Mouse (Mus musculus) megakaryocyte, embryonic 14.5 days (primary cell): ENCODE results near the gene Abl1.

Experiments used
- FLI1 ChIP-seq: IDR thresholded peaks from 2 replicates; pipeline ENCODE4 v1.6.1; 2012; ENCODE audit warnings: low read length, inconsistent platforms, mixed read lengths
- GATA1 ChIP-seq: IDR thresholded peaks from 3 replicates; pipeline ENCODE4 v1.6.1; 2012; ENCODE audit warnings: mixed read lengths, low read length, inconsistent platforms, borderline replicate concordance

DNA sequence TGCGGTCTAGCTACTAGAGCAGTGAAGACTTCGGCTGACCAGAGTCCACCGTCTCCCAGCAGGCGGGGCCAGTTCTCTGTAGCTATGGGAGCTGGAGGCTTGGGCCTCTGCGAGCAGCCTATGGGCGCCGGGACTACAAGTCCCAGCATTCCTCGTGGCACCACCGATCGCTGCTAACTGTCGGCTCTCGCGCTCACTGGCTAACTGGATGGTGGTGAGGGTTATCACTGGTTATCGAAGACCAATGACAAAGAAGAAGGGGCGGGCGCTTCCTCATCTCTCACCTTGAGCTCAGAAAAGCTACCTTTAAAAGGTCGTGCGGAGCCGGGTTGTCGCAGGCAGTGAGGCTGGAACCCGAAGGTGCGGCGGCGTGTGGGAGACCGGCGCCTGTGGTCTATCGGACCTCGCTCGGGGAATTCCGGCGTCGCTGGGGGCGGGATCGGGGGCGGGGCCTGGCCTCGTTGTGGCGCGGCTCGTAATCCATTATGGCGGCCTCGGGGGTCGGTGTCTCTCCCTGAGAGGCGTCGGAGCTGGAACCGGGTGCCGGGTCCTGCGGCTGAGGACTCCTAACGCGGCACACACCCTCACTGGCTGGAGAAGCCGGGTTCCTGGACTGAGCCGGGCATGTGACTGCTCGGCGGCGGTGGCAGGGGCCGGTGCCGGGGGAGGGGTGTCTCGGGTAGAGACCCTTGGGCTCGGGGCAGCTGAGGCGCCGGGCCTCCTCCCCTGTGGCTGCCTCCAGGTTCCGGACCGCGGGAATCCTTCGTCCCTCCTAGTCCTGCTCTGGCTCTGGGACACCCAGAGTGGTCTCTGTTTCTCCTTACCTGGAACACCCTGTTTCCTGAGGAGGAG is at the start of gene Abl1:
- TF ChIP-seq GATA1 (no peak), FLI1 (no peak)
